Mouse (Mus musculus): Measurements from ENCODE around the gene Atxn10. TPM values are rescaled to one million over a fixed set of nuclear protein-coding genes. Genes with fewer than 3 reads are reported as not detected.

Atxn10 gene
- polyA plus RNA-seq, 1 experiment = 205 TPM

DNA sequence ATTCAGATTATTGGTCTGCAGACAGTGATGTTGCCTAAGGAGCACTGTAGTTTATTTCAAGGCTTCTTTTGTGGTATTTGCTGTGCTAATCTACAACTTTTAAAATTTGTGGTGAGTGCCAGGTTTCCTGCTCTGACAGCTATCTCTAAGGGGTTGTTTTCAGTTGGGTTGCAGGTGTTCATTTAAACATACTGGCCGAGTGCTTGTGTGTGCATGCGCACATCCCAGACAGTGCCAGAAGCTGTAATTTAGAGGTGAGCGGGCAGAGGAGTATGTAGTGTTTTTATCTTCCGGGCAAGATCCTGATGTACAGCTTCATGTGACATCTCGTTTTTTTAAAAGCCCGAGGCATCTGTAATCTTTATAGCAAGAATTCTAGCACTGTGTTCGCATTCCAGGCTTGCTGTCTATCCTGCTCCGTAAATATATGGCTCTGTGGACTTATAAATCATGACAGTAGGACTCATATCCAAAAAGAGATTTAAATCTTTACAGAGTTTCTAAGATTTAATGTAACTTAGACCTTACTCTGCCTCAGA lies 73.3 kb downstream of the Atxn10 start:
- H3K4me3 ChIP-seq (ENCODE audit: insufficient read depth, low read length) = no peak overlapping the region
- no peak overlapping the region for H3K27ac ChIP-seq (ENCODE audit: insufficient read depth, low read length)
- no peak for TF ChIP-seq POLR2A (IDR thresholded peaks at IDR 0.05; ENCODE audit: low read depth, low read length)
- TF ChIP-seq CTCF (IDR thresholded peaks at IDR 0.05; ENCODE audit: borderline replicate concordance, insufficient read depth, low read length) = no peak
- peaks cover 4% of the 10 kb centered on the region; the same call in 1 of the 2 replicates for H3K4me1 ChIP-seq (ENCODE audit: control insufficient read depth, insufficient read depth, low read length)

DNA sequence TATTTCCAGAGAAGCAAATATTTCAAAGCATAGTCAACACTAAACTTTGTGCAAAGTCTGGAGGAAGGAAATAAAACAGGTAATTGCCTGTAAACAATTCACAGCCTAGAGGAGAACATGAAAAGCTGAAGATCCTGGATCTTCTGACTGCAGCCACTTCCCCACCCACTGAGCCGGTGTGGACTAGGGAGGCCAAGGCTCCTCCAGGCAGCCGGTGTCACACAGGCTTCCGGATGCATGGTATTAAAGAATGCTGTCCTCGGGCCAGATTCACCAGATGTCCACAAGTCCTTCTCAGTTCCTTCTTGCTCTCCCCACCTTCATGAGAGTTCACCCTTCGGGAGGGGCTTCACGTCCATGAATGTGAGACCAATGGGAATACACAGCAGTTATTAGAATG lies 73.8 kb downstream of the Atxn10 start:
- peaks cover 4% of the 10 kb centered on the region; the same call in 1 of the 2 replicates for H3K4me1 ChIP-seq (ENCODE audit: control insufficient read depth, insufficient read depth, low read length)
- H3K4me3 ChIP-seq (ENCODE audit: insufficient read depth, low read length) = no peak overlapping the region
- TF ChIP-seq POLR2A (IDR thresholded peaks at IDR 0.05; ENCODE audit: low read depth, low read length) = no peak
- H3K27ac ChIP-seq (ENCODE audit: insufficient read depth, low read length) = no peak overlapping the region

GRCm38 (mm10) chr15:85414620-85415019 lies 78.6 kb downstream of the Atxn10 start:
- TF ChIP-seq POLR2A (IDR thresholded peaks at IDR 0.05; ENCODE audit: low read depth, low read length) = no peak
- TF ChIP-seq CTCF (IDR thresholded peaks at IDR 0.05; ENCODE audit: borderline replicate concordance, insufficient read depth, low read length) = no peak
- H3K4me1 ChIP-seq (ENCODE audit: control insufficient read depth, insufficient read depth, low read length) = peaks cover 3% of the 10 kb centered on the region; the same call in 1 of the 2 replicates
- no peak overlapping the region for H3K27ac ChIP-seq (ENCODE audit: insufficient read depth, low read length)
- H3K4me3 ChIP-seq (ENCODE audit: insufficient read depth, low read length) = no peak overlapping the region

DNA sequence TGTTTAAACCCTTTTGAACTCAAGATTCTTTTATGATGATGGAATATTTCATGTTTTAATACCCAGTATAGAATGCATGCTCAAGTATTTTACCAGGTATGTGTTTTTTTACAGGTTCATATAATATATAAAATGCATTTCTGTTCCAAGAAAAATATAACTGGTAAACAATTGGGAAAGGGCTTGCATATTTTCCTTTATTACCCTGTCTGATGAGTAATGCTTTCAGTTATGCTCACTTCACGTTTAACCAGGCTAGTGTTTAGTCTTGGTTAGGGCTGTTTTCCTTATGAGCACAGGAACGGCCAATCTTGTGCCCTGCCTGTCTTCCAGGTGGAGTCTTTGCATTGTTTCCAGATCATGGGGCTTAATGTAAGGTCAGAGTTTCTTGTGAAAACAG lies 84.6 kb downstream of the Atxn10 start:
- Histone ChIP-seq H3K4me3 (ENCODE audit: insufficient read depth, low read length) (no peak overlapping the region), H3K27ac (ENCODE audit: insufficient read depth, low read length) (peak overlapping the region; percentile 74), H3K4me1 (ENCODE audit: control insufficient read depth, insufficient read depth, low read length) (peaks cover 34% of the 10 kb centered on the region)
- TF ChIP-seq POLR2A (IDR thresholded peaks at IDR 0.05; ENCODE audit: low read depth, low read length) (no peak), CTCF (IDR thresholded peaks at IDR 0.05; ENCODE audit: borderline replicate concordance, insufficient read depth, low read length) (no peak)

- TF ChIP-seq CTCF (IDR thresholded peaks at IDR 0.05; ENCODE audit: borderline replicate concordance, insufficient read depth, low read length) (no peak), POLR2A (IDR thresholded peaks at IDR 0.05; ENCODE audit: low read depth, low read length) (no peak)
- peak overlapping the region; percentile 95 for H3K27ac ChIP-seq (ENCODE audit: insufficient read depth, low read length)
- no peak overlapping the region for H3K4me3 ChIP-seq (ENCODE audit: insufficient read depth, low read length)
- H3K4me1 ChIP-seq (ENCODE audit: control insufficient read depth, insufficient read depth, low read length) = peaks cover 38% of the 10 kb centered on the region
Measured at GRCm38 (mm10) chr15:85424197-85424596, 88.2 kb downstream of the Atxn10 start.

DNA sequence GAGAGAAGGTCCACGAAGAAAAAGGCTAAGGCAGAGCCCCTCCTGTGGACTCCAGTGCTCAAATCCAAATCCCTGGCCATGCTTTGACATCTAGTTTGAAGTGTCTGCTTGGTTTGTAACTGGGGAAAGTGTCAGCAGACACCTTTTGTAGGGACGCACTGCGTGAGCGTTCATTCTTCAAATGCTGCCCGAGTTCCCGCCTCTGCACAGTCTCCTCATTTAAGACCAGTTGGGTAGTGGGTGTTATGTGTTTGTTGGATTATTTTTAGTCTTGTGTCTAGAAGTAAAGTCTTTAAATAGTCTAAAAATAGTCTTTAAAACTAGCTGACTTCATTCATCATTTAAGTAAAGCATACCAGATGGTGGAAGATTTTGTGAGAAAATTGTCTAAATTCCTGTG lies 92.1 kb downstream of the Atxn10 start:
- Histone ChIP-seq H3K4me3 (ENCODE audit: insufficient read depth, low read length) (no peak overlapping the region), H3K4me1 (ENCODE audit: control insufficient read depth, insufficient read depth, low read length) (peaks cover 18% of the 10 kb centered on the region), H3K27ac (ENCODE audit: insufficient read depth, low read length) (no peak overlapping the region)
- TF ChIP-seq POLR2A (IDR thresholded peaks at IDR 0.05; ENCODE audit: low read depth, low read length) (no peak), CTCF (IDR thresholded peaks at IDR 0.05; ENCODE audit: borderline replicate concordance, insufficient read depth, low read length) (no peak)

DNA sequence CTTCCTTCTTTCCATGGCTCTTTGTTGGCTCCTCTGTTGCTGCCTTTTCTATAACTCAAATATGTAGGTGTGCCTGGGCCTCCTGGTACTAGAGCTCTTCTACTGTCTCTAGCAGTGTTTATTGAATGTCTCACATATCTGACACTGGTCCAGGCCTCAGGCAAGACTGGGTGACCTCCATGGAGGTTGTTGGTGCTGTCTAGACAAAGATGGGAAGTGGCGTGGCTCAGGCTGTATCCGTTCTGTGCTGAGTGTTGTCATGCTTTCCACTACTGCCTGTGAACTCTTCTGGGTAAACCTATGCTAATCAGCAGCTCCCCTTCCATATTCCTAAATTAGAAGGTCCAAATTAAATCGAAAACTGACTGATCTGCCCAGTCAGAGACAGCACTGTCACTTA lies 106.5 kb downstream of the Atxn10 start:
- Histone ChIP-seq H3K4me3 (ENCODE audit: insufficient read depth, low read length) (no peak overlapping the region), H3K27ac (ENCODE audit: insufficient read depth, low read length) (no peak overlapping the region), H3K4me1 (ENCODE audit: control insufficient read depth, insufficient read depth, low read length) (no peaks in the 10 kb centered on the region)
- TF ChIP-seq POLR2A (IDR thresholded peaks at IDR 0.05; ENCODE audit: low read depth, low read length) (no peak), CTCF (IDR thresholded peaks at IDR 0.05; ENCODE audit: borderline replicate concordance, insufficient read depth, low read length) (no peak)

DNA sequence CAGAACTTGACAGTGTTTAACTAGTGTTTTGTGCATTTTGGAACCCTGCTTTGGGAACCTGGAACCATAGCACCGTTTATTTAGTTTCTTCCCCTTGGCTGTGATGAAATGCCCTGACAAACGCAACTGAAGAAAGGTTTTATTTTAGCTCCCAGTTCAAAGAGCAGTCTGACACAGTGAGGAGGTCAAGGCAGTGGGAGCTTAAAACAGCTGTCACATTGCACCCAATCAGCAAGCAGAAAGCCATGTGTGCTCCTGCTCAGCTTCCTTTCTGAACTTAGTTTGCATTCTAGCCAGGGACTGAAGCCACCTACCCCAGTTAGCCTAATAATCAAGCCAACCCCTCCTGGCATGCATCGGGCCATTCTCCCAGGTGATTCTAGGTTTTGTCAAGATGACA lies 110.6 kb downstream of the Atxn10 start:
- H3K27ac ChIP-seq (ENCODE audit: insufficient read depth, low read length) = no peak overlapping the region
- H3K4me1 ChIP-seq (ENCODE audit: control insufficient read depth, insufficient read depth, low read length) = no peaks in the 10 kb centered on the region
- no peak overlapping the region for H3K4me3 ChIP-seq (ENCODE audit: insufficient read depth, low read length)
- TF ChIP-seq POLR2A (IDR thresholded peaks at IDR 0.05; ENCODE audit: low read depth, low read length) = no peak
- no peak for TF ChIP-seq CTCF (IDR thresholded peaks at IDR 0.05; ENCODE audit: borderline replicate concordance, insufficient read depth, low read length)

- no peaks in the 10 kb centered on the region for H3K4me1 ChIP-seq (ENCODE audit: control insufficient read depth, insufficient read depth, low read length)
- H3K27ac ChIP-seq (ENCODE audit: insufficient read depth, low read length) = no peak overlapping the region
- TF ChIP-seq POLR2A (IDR thresholded peaks at IDR 0.05; ENCODE audit: low read depth, low read length) (no peak), CTCF (IDR thresholded peaks at IDR 0.05; ENCODE audit: borderline replicate concordance, insufficient read depth, low read length) (no peak)
- no peak overlapping the region for H3K4me3 ChIP-seq (ENCODE audit: insufficient read depth, low read length)
Measured at GRCm38 (mm10) chr15:85456891-85457290, 120.8 kb downstream of the Atxn10 start.

DNA sequence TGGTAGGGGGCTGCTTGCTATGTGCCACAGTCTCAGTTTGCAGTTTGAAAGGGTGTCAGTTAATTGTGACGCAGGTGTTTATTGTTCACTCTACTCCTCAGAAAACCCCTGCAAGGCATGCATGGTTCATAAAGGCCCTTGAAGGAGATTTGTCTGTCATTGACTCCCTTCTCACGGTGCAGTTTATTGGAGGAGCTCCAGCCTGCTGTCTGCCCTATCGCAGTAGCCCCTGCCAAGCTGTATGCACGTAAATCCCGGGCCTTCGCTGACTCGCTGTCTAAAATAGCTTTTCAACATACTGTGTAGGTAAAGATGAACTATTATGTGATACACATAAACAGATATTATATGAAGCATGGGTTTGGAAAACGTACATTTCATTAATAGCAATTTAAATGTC lies 121.8 kb downstream of the Atxn10 start:
- Histone ChIP-seq H3K4me1 (ENCODE audit: control insufficient read depth, insufficient read depth, low read length) (no peaks in the 10 kb centered on the region), H3K4me3 (ENCODE audit: insufficient read depth, low read length) (no peak overlapping the region), H3K27ac (ENCODE audit: insufficient read depth, low read length) (no peak overlapping the region)
- TF ChIP-seq POLR2A (IDR thresholded peaks at IDR 0.05; ENCODE audit: low read depth, low read length) (no peak), CTCF (IDR thresholded peaks at IDR 0.05; ENCODE audit: borderline replicate concordance, insufficient read depth, low read length) (no peak)

- H3K4me1 ChIP-seq (ENCODE audit: control insufficient read depth, insufficient read depth, low read length) = no peaks in the 10 kb centered on the region
- TF ChIP-seq CTCF (IDR thresholded peaks at IDR 0.05; ENCODE audit: borderline replicate concordance, insufficient read depth, low read length) = no peak
- no peak for TF ChIP-seq POLR2A (IDR thresholded peaks at IDR 0.05; ENCODE audit: low read depth, low read length)
- H3K4me3 ChIP-seq (ENCODE audit: insufficient read depth, low read length) = no peak overlapping the region
- no peak overlapping the region for H3K27ac ChIP-seq (ENCODE audit: insufficient read depth, low read length)
Measured at GRCm38 (mm10) chr15:85458631-85459082, 122.6 kb downstream of the Atxn10 start.

Data from embryonic fibroblast, embryonic 13.5 days (primary cell).